Mouse (Mus musculus): ENCODE measurements around the gene Usp31. TPM values are rescaled to one million over a fixed set of nuclear protein-coding genes. Genes with fewer than 3 reads are reported as not detected.

Gene Usp31
- polyA plus RNA-seq (2015; fragmentation: Nextera tagmentation; extraction: Ambion mirVana) = 0.64 and 0.72 TPM in 2 replicates

GRCm38 (mm10) chr7:121707073-121707667 is at the start of gene Usp31:
Usp31 (minus strand) TSS chr7:121707253.
- Histone ChIP-seq H3K9ac (ENCODE audit: low read depth, low read length) (peak within 1 kb of the TSS; percentile 57), H3K27me3 (replicated peaks; ENCODE audit: control insufficient read depth, insufficient read depth, low read length) (no peaks in the 10 kb centered on the region), H3K27ac (ENCODE audit: low read depth, low read length) (no peak within 1 kb of the TSS; the same call in 1 of the 2 replicates), H3K4me3 (ENCODE audit: low read depth, low read length) (peak within 1 kb of the TSS; percentile 80), H3K9me3 (ENCODE audit: control insufficient read depth) (no peaks in the 10 kb centered on the region), H3K36me3 (ENCODE audit: control insufficient read depth, insufficient read depth) (no peaks in the 10 kb centered on the region), H3K4me2 (replicated peaks; ENCODE audit: low read depth) (peak within 1 kb of the TSS; percentile 99), H3K4me1 (replicated peaks; ENCODE audit: control insufficient read depth, insufficient read depth, low read length) (peaks cover 3% of the 10 kb centered on the region; the same call in 1 of the 2 replicates)
- ATAC-seq = peak; percentile 97
- TF ChIP-seq CTCF (IDR thresholded peaks at IDR 0.05; ENCODE audit: low read depth) = no peak
- under 1% methylated on average over 64 of the region's 82 CpGs for WGBS

GRCm38 (mm10) chr7:121754748-121755147 is 47.7 kb upstream of the Usp31 start:
- no peak overlapping the region for H3K4me2 ChIP-seq (replicated peaks; ENCODE audit: low read depth)
- no peaks in the 10 kb centered on the region for H3K9me3 ChIP-seq (ENCODE audit: control insufficient read depth)
- H3K4me1 ChIP-seq (replicated peaks; ENCODE audit: control insufficient read depth, insufficient read depth, low read length) = no peaks in the 10 kb centered on the region; the same call in 1 of the 2 replicates
- H3K36me3 ChIP-seq (ENCODE audit: control insufficient read depth, insufficient read depth) = no peaks in the 10 kb centered on the region
- 35% methylated on average over 8 of the region's 8 CpGs for WGBS
- no peak for TF ChIP-seq CTCF (IDR thresholded peaks at IDR 0.05; ENCODE audit: low read depth)
- ATAC-seq = peak; percentile 56
- H3K27ac ChIP-seq (ENCODE audit: low read depth, low read length) = no peak overlapping the region
- no peaks in the 10 kb centered on the region for H3K27me3 ChIP-seq (replicated peaks; ENCODE audit: control insufficient read depth, insufficient read depth, low read length)
- no peak overlapping the region for H3K9ac ChIP-seq (ENCODE audit: low read depth, low read length)
- H3K4me3 ChIP-seq (ENCODE audit: low read depth, low read length) = no peak overlapping the region

GRCm38 (mm10) chr7:121750244-121750643 is 43.2 kb upstream of the Usp31 start:
- Histone ChIP-seq H3K4me2 (replicated peaks; ENCODE audit: low read depth) (no peak overlapping the region), H3K9me3 (ENCODE audit: control insufficient read depth) (no peaks in the 10 kb centered on the region), H3K27me3 (replicated peaks; ENCODE audit: control insufficient read depth, insufficient read depth, low read length) (no peaks in the 10 kb centered on the region), H3K4me3 (ENCODE audit: low read depth, low read length) (no peak overlapping the region), H3K9ac (ENCODE audit: low read depth, low read length) (no peak overlapping the region), H3K4me1 (replicated peaks; ENCODE audit: control insufficient read depth, insufficient read depth, low read length) (no peaks in the 10 kb centered on the region; the same call in 1 of the 2 replicates), H3K36me3 (ENCODE audit: control insufficient read depth, insufficient read depth) (no peaks in the 10 kb centered on the region), H3K27ac (ENCODE audit: low read depth, low read length) (no peak overlapping the region)
- no peak for TF ChIP-seq CTCF (IDR thresholded peaks at IDR 0.05; ENCODE audit: low read depth)
- WGBS = 71% methylated on average over 5 of the region's 5 CpGs
- ATAC-seq = no peak

- TF ChIP-seq CTCF (IDR thresholded peaks at IDR 0.05; ENCODE audit: low read depth) = no peak
- Histone ChIP-seq H3K4me3 (ENCODE audit: low read depth, low read length) (no peak overlapping the region), H3K9me3 (ENCODE audit: control insufficient read depth) (no peaks in the 10 kb centered on the region), H3K4me1 (replicated peaks; ENCODE audit: control insufficient read depth, insufficient read depth, low read length) (no peaks in the 10 kb centered on the region), H3K27ac (ENCODE audit: low read depth, low read length) (no peak overlapping the region), H3K27me3 (replicated peaks; ENCODE audit: control insufficient read depth, insufficient read depth, low read length) (peaks cover 16% of the 10 kb centered on the region), H3K9ac (ENCODE audit: low read depth, low read length) (no peak overlapping the region), H3K4me2 (replicated peaks; ENCODE audit: low read depth) (no peak overlapping the region), H3K36me3 (ENCODE audit: control insufficient read depth, insufficient read depth) (no peaks in the 10 kb centered on the region)
- 51% methylated on average over 29 of the region's 29 CpGs for WGBS
- ATAC-seq = no peak
These were observed 30.7 kb upstream of the Usp31 start for GRCm38 (mm10) chr7:121737511-121738415.

- 1% methylated on average over 38 of the region's 38 CpGs for WGBS
- H3K4me2 ChIP-seq (replicated peaks; ENCODE audit: low read depth) = peak within 1 kb of the TSS; percentile 65
- no peaks in the 10 kb centered on the region for H3K9me3 ChIP-seq (ENCODE audit: control insufficient read depth)
- no peak within 1 kb of the TSS for H3K27ac ChIP-seq (ENCODE audit: low read depth, low read length)
- no peaks in the 10 kb centered on the region for H3K36me3 ChIP-seq (ENCODE audit: control insufficient read depth, insufficient read depth)
- H3K4me1 ChIP-seq (replicated peaks; ENCODE audit: control insufficient read depth, insufficient read depth, low read length) = no peaks in the 10 kb centered on the region
- peaks cover 16% of the 10 kb centered on the region for H3K27me3 ChIP-seq (replicated peaks; ENCODE audit: control insufficient read depth, insufficient read depth, low read length)
- peak; percentile 100 for TF ChIP-seq CTCF (IDR thresholded peaks at IDR 0.05; ENCODE audit: low read depth)
- H3K4me3 ChIP-seq (ENCODE audit: low read depth, low read length) = peak within 1 kb of the TSS; percentile 37
- peak; percentile 94 for ATAC-seq
- no peak within 1 kb of the TSS for H3K9ac ChIP-seq (ENCODE audit: low read depth, low read length)
These were observed 27.2 kb upstream of the Usp31 start, which contains the start of gene Scnn1g for GRCm38 (mm10) chr7:121734171-121734831. Scnn1g (plus strand) TSS chr7:121734479.

GRCm38 (mm10) chr7:121730225-121730624 is 23.2 kb upstream of the Usp31 start:
- Histone ChIP-seq H3K27ac (ENCODE audit: low read depth, low read length) (no peak overlapping the region), H3K36me3 (ENCODE audit: control insufficient read depth, insufficient read depth) (no peaks in the 10 kb centered on the region), H3K4me3 (ENCODE audit: low read depth, low read length) (no peak overlapping the region), H3K9me3 (ENCODE audit: control insufficient read depth) (no peaks in the 10 kb centered on the region), H3K9ac (ENCODE audit: low read depth, low read length) (no peak overlapping the region), H3K27me3 (replicated peaks; ENCODE audit: control insufficient read depth, insufficient read depth, low read length) (peaks cover 16% of the 10 kb centered on the region), H3K4me1 (replicated peaks; ENCODE audit: control insufficient read depth, insufficient read depth, low read length) (no peaks in the 10 kb centered on the region), H3K4me2 (replicated peaks; ENCODE audit: low read depth) (no peak overlapping the region)
- ATAC-seq = no peak
- WGBS = 13% methylated on average over 5 of the region's 5 CpGs
- peak; percentile 60 for TF ChIP-seq CTCF (IDR thresholded peaks at IDR 0.05; ENCODE audit: low read depth)
